Mouse (Mus musculus) midbrain, embryonic 13.5 days (tissue): ENCODE data around the gene Zranb3. TPM values are rescaled to one million over a fixed set of nuclear protein-coding genes. Genes with fewer than 3 reads are reported as not detected.
"Not testable (repeated sequence)": the region's sequence is repeated elsewhere in the genome, so short reads cannot be mapped to it uniquely, and the experiment has no call there.

Source experiments
- ATAC-seq: fragments of 200-750 bp; cut with Nextera tagmentation; 2 replicates; pipeline ENCODE4 v1.8.0; 2017; ENCODE audit warnings: mild to moderate bottlenecking, moderate TSS enrichment, moderate library complexity
- H3K27ac ChIP-seq: fragments of 300-500 bp; sonication (generic); 2 replicates; pipeline ENCODE4 v1.5.1; 2015; ENCODE audit warnings: inconsistent platforms, mild to moderate bottlenecking, moderate library complexity
- H3K27me3 ChIP-seq: fragments of 300-500 bp; sonication (generic); 2 replicates; pipeline ENCODE4 v1.6.1; 2015; ENCODE audit warnings: mild to moderate bottlenecking, inconsistent platforms
- H3K36me3 ChIP-seq: fragments of 300-500 bp; sonication (generic); 2 replicates; pipeline ENCODE4 v1.6.1; 2015; ENCODE audit warnings: mild to moderate bottlenecking, inconsistent platforms
- H3K4me1 ChIP-seq: fragments of 300-500 bp; sonication (generic); replicated peaks from 2 replicates; pipeline ENCODE4 v1.6.1; 2015; ENCODE audit warnings: inconsistent platforms
- H3K4me2 ChIP-seq: fragments of 300-500 bp; sonication (generic); replicated peaks from 2 replicates; pipeline ENCODE4 v1.6.1; 2015; ENCODE audit warnings: moderate library complexity, mild to moderate bottlenecking, inconsistent platforms
- H3K4me3 ChIP-seq: fragments of 300-500 bp; sonication (generic); replicated peaks from 2 replicates; pipeline ENCODE4 v1.5.1; 2015; ENCODE audit warnings: mild to moderate bottlenecking, inconsistent platforms
- H3K9ac ChIP-seq: fragments of 300-500 bp; sonication (generic); replicated peaks from 2 replicates; pipeline ENCODE4 v1.6.1; 2015; ENCODE audit warnings: mild to moderate bottlenecking, inconsistent platforms
- H3K9me3 ChIP-seq: fragments of 300-500 bp; sonication (generic); 2 replicates; pipeline ENCODE4 v1.6.1; 2016; ENCODE audit warnings: mild to moderate bottlenecking, inconsistent platforms
- WGBS: fragments of 180-500 bp; shearing (Covaris S2); methylation state at CpG from one replicate; pipeline ENCODE4 v1.1.7; 2015; 5-methylcytosine and 5-hydroxymethylcytosine counted together
- polyA plus RNA-seq: library from polyadenylated mRNA; unstranded; fragments of >200 nt; fragmentation: Nextera tagmentation; extraction: Ambion mirVana; gene quantifications from 2 replicates; pipeline ENCODE4 v1.2.1, GENCODE M21; 2015

Gene Zranb3
- polyA plus RNA-seq, 1 experiment from 2014 or later, result 6.2 TPM

- not testable (repeated sequence) for H3K27me3 ChIP-seq, H3K9me3 ChIP-seq, H3K27ac ChIP-seq, H3K36me3 ChIP-seq, H3K4me2 ChIP-seq, H3K9ac ChIP-seq, ATAC-seq, H3K4me3 ChIP-seq, H3K4me1 ChIP-seq
- 93% methylated on average over 11 of the region's 11 CpGs for WGBS
Observed at GRCm38 (mm10) chr1:128006042-128006600, 96.7 kb downstream of the Zranb3 start.

GRCm38 (mm10) chr1:128004371-128004720 is 98.5 kb downstream of the Zranb3 start:
- Histone ChIP-seq H3K4me2 (no peak overlapping the region), H3K27me3 (no peaks in the 10 kb centered on the region), H3K36me3 (peaks cover 2% of the 10 kb centered on the region; the same call in 1 of the 2 replicates), H3K9ac (no peak overlapping the region), H3K9me3 (no peaks in the 10 kb centered on the region), H3K4me1 (no peaks in the 10 kb centered on the region), H3K4me3 (no peak overlapping the region), H3K27ac (0 out of 2 replicates have a peak overlapping the region, but pooled peaks have one; percentile 30)
- WGBS, result 81% methylated on average over 2 of the region's 2 CpGs
- ATAC-seq, result no peak

GRCm38 (mm10) chr1:128003712-128004370 is 99.0 kb downstream of the Zranb3 start:
- Histone ChIP-seq H3K9me3 (no peaks in the 10 kb centered on the region), H3K4me1 (no peaks in the 10 kb centered on the region), H3K4me2 (no peak overlapping the region), H3K27ac (0 out of 2 replicates have a peak overlapping the region, but pooled peaks have one; percentile 30), H3K4me3 (no peak overlapping the region), H3K9ac (no peak overlapping the region), H3K27me3 (no peaks in the 10 kb centered on the region), H3K36me3 (no peaks in the 10 kb centered on the region)
- ATAC-seq, result no peak
- 84% methylated on average over 4 of the region's 4 CpGs for WGBS

- H3K4me1 ChIP-seq, result no peaks in the 10 kb centered on the region
- H3K27ac ChIP-seq, result no peak overlapping the region
- no peaks in the 10 kb centered on the region for H3K36me3 ChIP-seq
- H3K9ac ChIP-seq, result no peak overlapping the region
- no peaks in the 10 kb centered on the region for H3K9me3 ChIP-seq
- no peak overlapping the region for H3K4me2 ChIP-seq
- no peak for ATAC-seq
- H3K27me3 ChIP-seq, result no peaks in the 10 kb centered on the region
- 96% methylated on average over 2 of the region's 2 CpGs for WGBS
- no peak overlapping the region for H3K4me3 ChIP-seq
Observed at GRCm38 (mm10) chr1:128002159-128002558, 100.7 kb downstream of the Zranb3 start.

DNA sequence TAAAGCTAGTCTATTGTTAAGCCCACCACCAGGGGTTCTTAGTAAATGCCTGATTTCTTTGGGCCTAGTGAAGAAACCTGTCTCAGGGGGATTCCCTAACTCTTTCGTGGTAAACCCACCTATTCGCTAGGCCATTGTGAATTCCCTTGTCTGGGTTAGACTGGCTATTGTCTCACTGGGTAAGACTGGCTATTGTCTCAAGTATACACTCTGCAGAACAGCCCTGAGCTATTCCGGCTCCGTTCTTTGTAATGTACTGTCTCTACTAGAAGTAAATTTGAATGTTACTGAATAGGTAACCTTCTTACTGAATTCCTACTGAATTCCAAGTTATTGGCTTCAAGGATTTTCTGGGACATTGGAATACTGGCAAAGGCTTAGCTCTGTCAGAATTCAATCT is 101.9 kb downstream of the Zranb3 start:
- H3K9ac ChIP-seq, H3K4me1 ChIP-seq, H3K4me3 ChIP-seq, H3K4me2 ChIP-seq, H3K36me3 ChIP-seq, H3K9me3 ChIP-seq, ATAC-seq, H3K27me3 ChIP-seq, H3K27ac ChIP-seq: not testable (repeated sequence)
- WGBS, result 84% methylated on average over 4 of the region's 4 CpGs

GRCm38 (mm10) chr1:127993892-127994291 is 109.0 kb downstream of the Zranb3 start:
- Histone ChIP-seq H3K9me3 (no peaks in the 10 kb centered on the region), H3K27me3 (no peaks in the 10 kb centered on the region), H3K36me3 (peaks cover 2% of the 10 kb centered on the region; the same call in 1 of the 2 replicates), H3K4me2 (no peak overlapping the region), H3K4me3 (no peak overlapping the region), H3K27ac (no peak overlapping the region), H3K4me1 (peaks cover 10% of the 10 kb centered on the region), H3K9ac (no peak overlapping the region)
- WGBS, result 92% methylated on average over 4 of the region's 4 CpGs
- ATAC-seq, result no peak

GRCm38 (mm10) chr1:127989876-127990731 is 112.7 kb downstream of the Zranb3 start:
- Histone ChIP-seq H3K4me1 (peaks cover 10% of the 10 kb centered on the region), H3K4me3 (no peak overlapping the region), H3K36me3 (peaks cover 2% of the 10 kb centered on the region; the same call in 1 of the 2 replicates), H3K27ac (peak overlapping the region; percentile 71), H3K9me3 (no peaks in the 10 kb centered on the region), H3K4me2 (peak overlapping the region; percentile 19; the same call in 1 of the 2 replicates), H3K9ac (no peak overlapping the region), H3K27me3 (no peaks in the 10 kb centered on the region)
- WGBS, result 45% methylated on average over 9 of the region's 9 CpGs
- peak; percentile 90 for ATAC-seq

DNA sequence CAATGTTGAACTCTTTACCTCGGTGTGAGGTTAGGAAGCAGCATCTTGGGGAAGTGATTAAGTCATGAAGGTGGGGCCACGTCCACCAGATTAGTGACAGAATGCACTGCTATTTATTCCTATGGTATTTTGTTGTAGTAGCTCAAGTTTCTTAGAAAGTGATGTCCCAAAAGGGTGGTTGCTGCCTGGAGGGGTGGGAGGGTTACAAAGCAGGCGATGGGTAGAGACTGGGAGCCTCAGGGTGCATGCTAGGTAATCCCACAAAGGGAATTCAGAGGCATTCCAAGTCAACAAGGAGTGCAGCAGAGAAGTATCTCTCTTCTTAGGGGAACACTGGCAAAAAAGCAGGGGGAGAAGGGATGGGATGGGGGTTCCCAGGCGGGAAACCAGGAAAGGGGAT is 113.5 kb downstream of the Zranb3 start:
- ATAC-seq, result no peak
- peaks cover 2% of the 10 kb centered on the region; the same call in 1 of the 2 replicates for H3K36me3 ChIP-seq
- H3K27ac ChIP-seq, result no peak overlapping the region
- WGBS, result 64% methylated on average over 4 of the region's 4 CpGs
- no peak overlapping the region for H3K4me2 ChIP-seq
- peaks cover 10% of the 10 kb centered on the region for H3K4me1 ChIP-seq
- no peak overlapping the region for H3K4me3 ChIP-seq
- no peaks in the 10 kb centered on the region for H3K27me3 ChIP-seq
- no peaks in the 10 kb centered on the region for H3K9me3 ChIP-seq
- H3K9ac ChIP-seq, result no peak overlapping the region

- Histone ChIP-seq H3K9ac (no peak overlapping the region), H3K36me3 (no peaks in the 10 kb centered on the region), H3K4me1 (peaks cover 10% of the 10 kb centered on the region), H3K27me3 (no peaks in the 10 kb centered on the region), H3K27ac (no peak overlapping the region), H3K9me3 (no peaks in the 10 kb centered on the region), H3K4me3 (no peak overlapping the region), H3K4me2 (no peak overlapping the region)
- 93% methylated on average over 3 of the region's 3 CpGs for WGBS
- ATAC-seq, result no peak
Observed at GRCm38 (mm10) chr1:127988246-127988645, 114.6 kb downstream of the Zranb3 start.

GRCm38 (mm10) chr1:127985391-127985790 is 117.5 kb downstream of the Zranb3 start:
- no peak overlapping the region for H3K27ac ChIP-seq
- 53% methylated on average over 3 of the region's 3 CpGs for WGBS
- H3K9me3 ChIP-seq, result no peaks in the 10 kb centered on the region
- no peak overlapping the region for H3K4me3 ChIP-seq
- H3K4me1 ChIP-seq, result peaks cover 6% of the 10 kb centered on the region
- no peaks in the 10 kb centered on the region for H3K36me3 ChIP-seq
- H3K4me2 ChIP-seq, result no peak overlapping the region
- ATAC-seq, result no peak
- H3K27me3 ChIP-seq, result no peaks in the 10 kb centered on the region
- H3K9ac ChIP-seq, result no peak overlapping the region

DNA sequence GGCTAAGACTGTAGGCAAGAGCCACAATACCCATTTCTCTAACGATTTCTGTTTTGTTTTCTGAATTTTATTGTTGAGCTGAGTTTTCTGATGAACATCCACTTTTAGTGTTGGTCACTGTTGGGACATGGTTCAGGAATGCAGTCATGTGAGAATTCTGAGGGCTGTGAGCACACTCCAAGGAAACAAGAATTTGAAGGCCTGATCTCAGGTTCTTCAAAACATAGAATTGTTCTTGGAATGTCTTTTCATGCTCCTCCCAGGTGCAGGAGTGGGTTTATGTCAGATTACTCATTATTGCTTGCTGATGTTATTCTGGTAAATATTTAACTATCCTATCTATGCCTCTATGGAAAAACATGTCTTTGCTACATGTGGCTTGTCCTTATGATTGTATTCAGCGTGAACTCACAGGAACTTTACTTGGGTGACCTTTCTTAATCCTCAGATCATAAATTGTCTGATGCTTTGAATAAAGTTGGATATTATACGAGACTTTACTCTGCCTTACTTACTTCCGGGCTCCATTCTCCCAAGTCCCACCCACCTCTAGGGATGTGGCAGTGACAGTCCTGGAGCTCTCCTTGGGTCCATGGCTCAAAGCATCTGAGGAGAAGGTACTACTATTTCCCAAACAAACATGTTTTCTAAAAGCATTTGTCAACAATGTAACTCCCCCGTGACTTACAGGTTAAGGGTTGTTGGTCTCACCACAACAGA is 119.4 kb downstream of the Zranb3 start:
- H3K4me1 ChIP-seq, result no peaks in the 10 kb centered on the region
- H3K27me3 ChIP-seq, result no peaks in the 10 kb centered on the region
- H3K27ac ChIP-seq, result no peak overlapping the region
- H3K36me3 ChIP-seq, result no peaks in the 10 kb centered on the region
- no peak overlapping the region for H3K4me2 ChIP-seq
- no peak overlapping the region for H3K9ac ChIP-seq
- 92% methylated on average over 5 of the region's 5 CpGs for WGBS
- no peak for ATAC-seq
- H3K4me3 ChIP-seq, result no peak overlapping the region
- no peaks in the 10 kb centered on the region for H3K9me3 ChIP-seq

- no peak overlapping the region for H3K9ac ChIP-seq
- 88% methylated on average over 3 of the region's 3 CpGs for WGBS
- no peaks in the 10 kb centered on the region for H3K27me3 ChIP-seq
- H3K4me3 ChIP-seq, result no peak overlapping the region
- no peak for ATAC-seq
- H3K4me2 ChIP-seq, result no peak overlapping the region
- no peak overlapping the region for H3K27ac ChIP-seq
- H3K4me1 ChIP-seq, result no peaks in the 10 kb centered on the region
- no peaks in the 10 kb centered on the region for H3K9me3 ChIP-seq
- H3K36me3 ChIP-seq, result no peaks in the 10 kb centered on the region
Observed at GRCm38 (mm10) chr1:127982268-127982667, 120.6 kb downstream of the Zranb3 start.
